Mouse (Mus musculus) C2C12 (cell line): ENCODE measurements around the gene Rapgef2.

Experiments
- CEBPB ChIP-seq: IDR thresholded peaks from one replicate; pipeline ENCODE4 v1.6.1; 2011; ENCODE audit warnings: low read depth, mild to moderate bottlenecking, control low read depth, moderate library complexity
- CTCF ChIP-seq: IDR thresholded peaks from one replicate; pipeline ENCODE4 v1.5.1; 2011; ENCODE audit not compliant: control insufficient read depth, insufficient read depth, insufficient read length
- FOSL1 ChIP-seq: IDR thresholded peaks from one replicate; pipeline ENCODE4 v1.8.0; 2011; ENCODE audit warnings: mild to moderate bottlenecking, low read length; ENCODE audit not compliant: poor library complexity, insufficient read depth, severe bottlenecking
- MAX ChIP-seq: IDR thresholded peaks from one replicate; pipeline ENCODE4 v1.6.1; 2011; ENCODE audit warnings: mild to moderate bottlenecking, control low read depth
- MYOD1 ChIP-seq: IDR thresholded peaks from one replicate; pipeline ENCODE4 v1.6.1; 2011; ENCODE audit warnings: low read depth; ENCODE audit not compliant: control insufficient read depth, insufficient read length
- MYOG ChIP-seq: IDR thresholded peaks from one replicate; pipeline ENCODE4 v1.6.1; 2011; ENCODE audit not compliant: control insufficient read depth, insufficient read length; ENCODE audit errors: extremely low read depth
- USF1 ChIP-seq: IDR thresholded peaks from one replicate; pipeline ENCODE4 v1.6.1; 2011; ENCODE audit warnings: low read depth, mild to moderate bottlenecking, control low read depth, moderate library complexity

DNA sequence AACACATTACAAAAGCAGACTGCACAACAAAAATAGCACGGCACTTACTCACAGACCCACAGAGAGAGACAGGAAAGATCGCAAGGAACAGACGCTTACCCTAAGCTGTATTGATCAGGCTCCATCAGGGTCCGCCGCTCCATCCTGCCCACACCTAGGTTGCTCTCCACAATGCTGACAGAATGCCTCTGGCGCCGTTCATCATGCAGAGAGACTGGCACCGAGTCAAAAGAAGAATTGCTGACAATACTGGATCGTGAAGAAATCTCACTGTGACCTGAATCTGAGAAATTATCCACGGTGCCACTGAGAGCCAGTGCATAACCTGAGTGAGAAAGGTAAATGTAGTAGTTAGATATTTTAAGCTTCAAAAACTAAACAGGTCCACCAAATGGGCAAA lies 216.4 kb downstream of the Rapgef2 start:
- no peak for TF ChIP-seq CTCF
- TF ChIP-seq CEBPB: no peak
- no peak for TF ChIP-seq USF1
- TF ChIP-seq MYOD1: no peak
- no peak for TF ChIP-seq MAX
- TF ChIP-seq MYOG: no peak
- no peak for TF ChIP-seq FOSL1
